In genomic region chr15:27612533-27613221, GRCm38 (mm10) we compare ENCODE assay signal across 8 mouse cellular contexts. TPM values are rescaled to one million over a fixed set of nuclear protein-coding genes. Genes with fewer than 3 reads are reported as not detected.
DNase-seq lines count a peak whose midpoint lies in the region; ATAC-seq and TF ChIP-seq lines count a peak whose summit lies in the region.
"Had no signal": no experiment of that assay in that cellular context is flagged by ENCODE, and none has a peak within 500 bp of the region (broad histone marks: within the 10 kb centered on the region; RNA-seq: fewer than 3 reads in every experiment).

No protein-coding gene starts in this region.

- H3K27ac ChIP-seq in ES-E14 (ENCODE audit: insufficient read depth, low read depth, low read length, poor library complexity, severe bottlenecking), result no peak overlapping the region
- no peak overlapping the region for H3K27ac ChIP-seq in embryonic facial prominence, embryonic 10.5 days (replicated peaks)
- no peak overlapping the region for H3K27ac ChIP-seq in heart, embryonic 16.5 days (ENCODE audit: low read length)
- no peak overlapping the region for H3K27ac ChIP-seq in lung, embryonic 16.5 days (ENCODE audit: low read length)
- H3K27ac ChIP-seq: lung, embryonic 15.5 days had no signal

- peak; percentile 54 for DNase-seq in ES-E14 (ENCODE audit: low read depth, low spot score)
- peak; percentile 57 for DNase-seq in adrenal gland, postnatal 14 days
- DNase-seq in embryonic facial prominence, embryonic 10.5 days (ENCODE audit: low spot score), result peak; percentile 67
- peak; percentile 77 for DNase-seq in kidney, postnatal 10 days
- DNase-seq in retina, postnatal 1 day, result peak; percentile 88

- H3K27me3 ChIP-seq in embryonic facial prominence, embryonic 10.5 days (replicated peaks; ENCODE audit: low read depth, poor library complexity, severe bottlenecking), result no peaks in the 10 kb centered on the region
- H3K27me3 ChIP-seq in heart, embryonic 16.5 days (ENCODE audit: control insufficient read depth, insufficient read depth, low read length), result no peaks in the 10 kb centered on the region
- H3K27me3 ChIP-seq in lung, embryonic 16.5 days (ENCODE audit: control insufficient read depth, insufficient read depth, low read depth, low read length), result no peaks in the 10 kb centered on the region
- H3K27me3 ChIP-seq: lung, embryonic 15.5 days had no signal

- no peak overlapping the region for H3K9ac ChIP-seq in ES-E14 (ENCODE audit: insufficient read depth, low read depth, low read length, poor library complexity, severe bottlenecking)
- no peak overlapping the region for H3K9ac ChIP-seq in heart, embryonic 16.5 days (ENCODE audit: low read length)
- H3K9ac ChIP-seq in lung, embryonic 16.5 days (ENCODE audit: low read length), result no peak overlapping the region
- H3K9ac ChIP-seq: lung, embryonic 15.5 days had no signal

- H3K36me3 ChIP-seq in ES-E14 (ENCODE audit: control insufficient read depth, insufficient read depth, low read length, poor library complexity, severe bottlenecking), result peaks cover 29% of the 10 kb centered on the region
- peaks cover 73% of the 10 kb centered on the region for H3K36me3 ChIP-seq in embryonic facial prominence, embryonic 10.5 days (replicated peaks)
- H3K36me3 ChIP-seq in heart, embryonic 16.5 days (ENCODE audit: control insufficient read depth, insufficient read depth), result peaks cover 26% of the 10 kb centered on the region
- peaks cover 20% of the 10 kb centered on the region for H3K36me3 ChIP-seq in lung, embryonic 16.5 days (ENCODE audit: control insufficient read depth, insufficient read depth, low read length)

- no peaks in the 10 kb centered on the region for H3K9me3 ChIP-seq in ES-E14 (ENCODE audit: control insufficient read depth, insufficient read depth, low read depth, low read length)
- no peaks in the 10 kb centered on the region for H3K9me3 ChIP-seq in embryonic facial prominence, embryonic 10.5 days
- H3K9me3 ChIP-seq in heart, embryonic 16.5 days (replicated peaks; ENCODE audit: control insufficient read depth, low read length), result no peaks in the 10 kb centered on the region
- no peaks in the 10 kb centered on the region for H3K9me3 ChIP-seq in lung, embryonic 16.5 days (ENCODE audit: control insufficient read depth, low read length)
- H3K9me3 ChIP-seq: lung, embryonic 15.5 days had no signal

- no peaks in the 10 kb centered on the region for H3K4me1 ChIP-seq in ES-E14 (ENCODE audit: control insufficient read depth in 2 of 2, insufficient read depth in 2 of 2, low read length in 2 of 2, poor library complexity in 1 of 2)
- H3K4me1 ChIP-seq in embryonic facial prominence, embryonic 10.5 days, result no peaks in the 10 kb centered on the region
- H3K4me1 ChIP-seq in heart, embryonic 16.5 days (ENCODE audit: control insufficient read depth, insufficient read depth, low read length), result peaks cover 10% of the 10 kb centered on the region
- peaks cover 3% of the 10 kb centered on the region; the same call in 1 of the 2 replicates for H3K4me1 ChIP-seq in lung, embryonic 16.5 days (replicated peaks; ENCODE audit: control insufficient read depth, insufficient read depth, low read length)

- H3K4me2 ChIP-seq in heart, embryonic 16.5 days (ENCODE audit: low read depth, low read length), result no peak overlapping the region
- no peak overlapping the region for H3K4me2 ChIP-seq in lung, embryonic 16.5 days (ENCODE audit: low read depth, low read length)
- H3K4me2 ChIP-seq: lung, embryonic 15.5 days had no signal

- no peak overlapping the region for H3K4me3 ChIP-seq in ES-E14 (ENCODE audit: insufficient read depth in 1 of 2, low read depth in 1 of 2, low read length in 2 of 2, poor library complexity in 1 of 2, severe bottlenecking in 1 of 2)
- no peak overlapping the region for H3K4me3 ChIP-seq in embryonic facial prominence, embryonic 10.5 days
- no peak overlapping the region for H3K4me3 ChIP-seq in heart, embryonic 16.5 days (ENCODE audit: low read length)
- H3K4me3 ChIP-seq in lung, embryonic 16.5 days (ENCODE audit: low read length), result no peak overlapping the region
- H3K4me3 ChIP-seq: lung, embryonic 15.5 days had no signal

- 62% methylated on average over 6 of the region's 6 CpGs for WGBS in embryonic facial prominence, embryonic 10.5 days
- 52% methylated on average over 6 of the region's 6 CpGs for WGBS in heart, embryonic 16.5 days
- 43% methylated on average over 6 of the region's 6 CpGs for WGBS in lung, embryonic 16.5 days

- in situ Hi-C loops in ES-E14 (cut with MboI; ENCODE audit: low sequenced_read_pairs in 2 of 2, unreplicated experiment in 2 of 2), result no loop called here

- peak; percentile 54 for ATAC-seq in heart, embryonic 16.5 days (replicated peaks; ENCODE audit: extremely low read depth, insufficient read depth, low FRiP score)
- 0 out of 2 replicates have a peak, but pooled peaks have one; percentile 19 for ATAC-seq in lung, embryonic 16.5 days (ENCODE audit: low read depth)

TF ChIP-seq in ES-E14, 5 proteins besides CTCF, POLR2A, EP300 and RAD21:
- TF ChIP-seq MAFK (IDR thresholded peaks at IDR 0.05; ENCODE audit: insufficient read depth, low read depth, low read length) (no peak), ZC3H11A (IDR thresholded peaks at IDR 0.05; ENCODE audit: borderline replicate concordance, low read depth, low read length) (peak; percentile 63), HCFC1 (IDR thresholded peaks at IDR 0.05; ENCODE audit: borderline replicate concordance, insufficient read depth, low read length) (no peak)

RNA-seq across cellular contexts. Expression of gene Otulin, which starts 17.8 kb away (rescaled TPM):
- 24.4 and 28.0 TPM in 2 replicates for total RNA-seq in ES-E14 (2012; rRNA removed)
- total RNA-seq in adrenal gland, postnatal 14 days (2021), result 37.1 and 43.6 TPM in 2 replicates
- polyA plus RNA-seq in embryonic facial prominence, embryonic 10.5 days (2016; fragmentation: Nextera tagmentation; extraction: Ambion mirVana), result 26.4 and 27.7 TPM in 2 replicates
- 25.1 and 26.0 TPM in 2 replicates for polyA plus RNA-seq in heart, embryonic 16.5 days (2015; fragmentation: Nextera tagmentation; extraction: Ambion mirVana)
- 13.0 and 22.4 TPM in 2 replicates for polyA plus RNA-seq in lung, embryonic 16.5 days (2015; fragmentation: Nextera tagmentation; extraction: Ambion mirVana)
